Mouse (Mus musculus): Measurements from ENCODE around the gene Xlr3a. TPM values are rescaled to one million over a fixed set of nuclear protein-coding genes. Genes with fewer than 3 reads are reported as not detected.

Gene Xlr3a
- polyA plus RNA-seq, 1 experiment from 2014 or later = 2.7 TPM

DNA sequence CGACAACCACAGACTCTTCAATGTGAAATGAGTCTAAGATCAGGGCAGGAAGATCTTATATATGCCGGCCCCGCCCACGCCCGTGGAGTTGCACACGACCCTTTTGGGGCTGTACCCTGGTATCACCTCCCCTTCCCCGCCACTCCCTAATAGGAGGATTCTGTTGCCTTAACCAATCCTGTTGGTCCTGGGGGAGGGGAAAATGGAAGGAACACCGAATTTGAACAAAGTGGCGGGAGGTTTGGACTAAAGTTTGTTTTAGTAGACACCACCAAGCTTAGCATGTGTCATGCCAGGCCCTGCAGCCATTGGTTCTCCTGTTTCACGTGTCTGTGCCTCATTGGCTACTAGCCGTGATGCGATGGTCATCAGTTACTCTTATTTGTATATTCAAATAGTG is 57.2 kb downstream of the Xlr3a start:
- no peak overlapping the region for H3K27ac ChIP-seq
- no peaks in the 10 kb centered on the region for H3K4me1 ChIP-seq (replicated peaks)
- no peaks in the 10 kb centered on the region for H3K36me3 ChIP-seq
- no peaks in the 10 kb centered on the region for H3K27me3 ChIP-seq (ENCODE audit: insufficient read depth, poor library complexity, severe bottlenecking)
- H3K9me3 ChIP-seq = no peaks in the 10 kb centered on the region
- 90% methylated on average over 12 of the region's 12 CpGs for WGBS
- DNase-seq (ENCODE audit: low spot score) = no peak
- no peak overlapping the region for H3K4me3 ChIP-seq

DNA sequence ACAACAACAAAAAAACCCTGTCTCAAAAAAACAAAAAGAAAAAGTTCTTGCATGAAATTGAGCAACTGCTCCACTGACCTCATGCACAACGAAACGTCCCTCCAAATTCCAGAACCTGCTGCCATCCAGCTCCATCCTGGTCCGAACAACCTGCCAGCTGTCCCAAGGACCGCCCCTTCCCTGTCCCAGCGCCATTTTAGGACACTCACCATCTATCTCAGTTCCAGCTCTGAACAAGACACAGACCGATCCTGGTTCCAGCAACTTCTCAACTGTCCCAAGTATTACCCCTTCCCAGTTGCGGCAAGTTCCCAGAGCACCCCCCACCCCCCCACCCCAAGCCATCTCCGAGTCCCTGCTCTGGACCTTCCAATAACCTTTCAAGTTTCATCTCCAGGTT is 58.1 kb downstream of the Xlr3a start:
- 88% methylated on average over 8 of the region's 8 CpGs for WGBS
- no peaks in the 10 kb centered on the region for H3K9me3 ChIP-seq
- no peak overlapping the region for H3K27ac ChIP-seq
- H3K36me3 ChIP-seq = no peaks in the 10 kb centered on the region
- H3K27me3 ChIP-seq (ENCODE audit: insufficient read depth, poor library complexity, severe bottlenecking) = no peaks in the 10 kb centered on the region
- H3K4me1 ChIP-seq (replicated peaks) = no peaks in the 10 kb centered on the region
- H3K4me3 ChIP-seq = no peak overlapping the region
- no peak for DNase-seq (ENCODE audit: low spot score)

DNA sequence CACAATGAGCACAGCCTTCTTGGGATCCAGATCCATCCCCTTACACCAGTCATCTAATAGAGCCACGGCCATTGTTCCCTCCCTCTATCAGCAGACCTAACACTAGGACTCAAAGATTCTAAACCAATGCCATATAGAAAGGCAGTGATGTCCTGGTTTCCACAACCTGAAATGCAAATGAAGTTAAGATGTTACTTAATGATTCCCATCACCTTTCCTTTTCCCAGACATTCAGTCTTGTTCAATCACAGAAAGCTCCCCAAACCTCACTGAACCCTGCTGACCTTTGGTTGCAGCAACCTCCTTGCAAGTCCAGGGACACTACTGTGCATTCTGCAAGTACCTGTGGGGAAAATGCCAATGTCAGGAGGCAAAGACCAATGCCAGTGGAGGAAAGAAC is 59.9 kb downstream of the Xlr3a start, which contains the start of gene Pnma5:
Gene Pnma5 (minus strand): TSS at position 101 of the 400 bp plus-strand sequence.
- Histone ChIP-seq H3K4me1 (replicated peaks) (no peaks in the 10 kb centered on the region), H3K36me3 (no peaks in the 10 kb centered on the region), H3K27ac (no peak within 1 kb of the TSS), H3K27me3 (ENCODE audit: insufficient read depth, poor library complexity, severe bottlenecking) (no peaks in the 10 kb centered on the region), H3K9me3 (no peaks in the 10 kb centered on the region), H3K4me3 (no peak within 1 kb of the TSS)
- no peak for DNase-seq (ENCODE audit: low spot score)
- WGBS = 71% methylated on average over 1 of the region's 1 CpGs

Other genes with a start within 250 kb of the Xlr3a start
- gene Cetn2, start 178.7 kb downstream of the Xlr3a start, polyA plus RNA-seq (2016; fragmentation: Nextera tagmentation; extraction: Ambion mirVana) = 91.9 and 104 TPM in 2 replicates
- gene Nsdhl, start 178.5 kb downstream of the Xlr3a start, polyA plus RNA-seq (2016; fragmentation: Nextera tagmentation; extraction: Ambion mirVana) = 37.4 and 42.9 TPM in 2 replicates
- gene Zfp185, start 109.8 kb downstream of the Xlr3a start, polyA plus RNA-seq (2016; fragmentation: Nextera tagmentation; extraction: Ambion mirVana) = 3.7 and 5.1 TPM in 2 replicates
- gene Pnma5, start 60.0 kb downstream of the Xlr3a start, polyA plus RNA-seq (2016; fragmentation: Nextera tagmentation; extraction: Ambion mirVana) = 0.09 and 0.11 TPM in 2 replicates
- gene Pnma3, start 32.3 kb downstream of the Xlr3a start, polyA plus RNA-seq (2016; fragmentation: Nextera tagmentation; extraction: Ambion mirVana) = 0.25 and 0.51 TPM in 2 replicates
- 1.5 TPM in 1 of 2 replicates, not detected in the other for gene Xlr4a, start 14.6 kb downstream of the Xlr3a start, polyA plus RNA-seq (2016; fragmentation: Nextera tagmentation; extraction: Ambion mirVana)
- 0.24 and 0.26 TPM in 2 replicates for gene Gm14685, start 20.0 kb upstream of the Xlr3a start, polyA plus RNA-seq (2016; fragmentation: Nextera tagmentation; extraction: Ambion mirVana)
- gene Xlr5b, start 51.7 kb upstream of the Xlr3a start, polyA plus RNA-seq (2016; fragmentation: Nextera tagmentation; extraction: Ambion mirVana) = not detected in 2 replicates
- not detected in 2 replicates for gene DXBay18, start 52.4 kb upstream of the Xlr3a start, polyA plus RNA-seq (2016; fragmentation: Nextera tagmentation; extraction: Ambion mirVana)
- gene Spin2d, start 79.9 kb upstream of the Xlr3a start, polyA plus RNA-seq (2016; fragmentation: Nextera tagmentation; extraction: Ambion mirVana) = not detected in 2 replicates
- gene Xlr3b, start 95.1 kb upstream of the Xlr3a start, polyA plus RNA-seq (2016; fragmentation: Nextera tagmentation; extraction: Ambion mirVana) = 11.1 and 12.8 TPM in 2 replicates
- 0.45 and 0.68 TPM in 2 replicates for gene Xlr4b, start 117.2 kb upstream of the Xlr3a start, polyA plus RNA-seq (2016; fragmentation: Nextera tagmentation; extraction: Ambion mirVana)
- 14.1 and 19.8 TPM in 2 replicates for gene F8a, start 131.2 kb upstream of the Xlr3a start, polyA plus RNA-seq (2016; fragmentation: Nextera tagmentation; extraction: Ambion mirVana)
- gene Xlr4c, start 146.0 kb upstream of the Xlr3a start, polyA plus RNA-seq (2016; fragmentation: Nextera tagmentation; extraction: Ambion mirVana) = 0.27 TPM in 1 of 2 replicates, not detected in the other
- 0.20 and 0.30 TPM in 2 replicates for gene Xlr3c, start 168.3 kb upstream of the Xlr3a start, polyA plus RNA-seq (2016; fragmentation: Nextera tagmentation; extraction: Ambion mirVana)
- not detected in 2 replicates for gene Xlr5a, start 195.9 kb upstream of the Xlr3a start, polyA plus RNA-seq (2016; fragmentation: Nextera tagmentation; extraction: Ambion mirVana)
- not detected in 2 replicates for gene Xlr5c, start 195.9 kb upstream of the Xlr3a start, polyA plus RNA-seq (2016; fragmentation: Nextera tagmentation; extraction: Ambion mirVana)
- gene Gm45015, start 239.7 kb upstream of the Xlr3a start, polyA plus RNA-seq (2016; fragmentation: Nextera tagmentation; extraction: Ambion mirVana) = not detected in 2 replicates
- 12.6 and 13.4 TPM in 2 replicates for gene Zfp275, start 245.5 kb upstream of the Xlr3a start, polyA plus RNA-seq (2016; fragmentation: Nextera tagmentation; extraction: Ambion mirVana)